Comparison of ENCODE assay signal across 17 mouse cellular contexts in the genomic region with DNA sequence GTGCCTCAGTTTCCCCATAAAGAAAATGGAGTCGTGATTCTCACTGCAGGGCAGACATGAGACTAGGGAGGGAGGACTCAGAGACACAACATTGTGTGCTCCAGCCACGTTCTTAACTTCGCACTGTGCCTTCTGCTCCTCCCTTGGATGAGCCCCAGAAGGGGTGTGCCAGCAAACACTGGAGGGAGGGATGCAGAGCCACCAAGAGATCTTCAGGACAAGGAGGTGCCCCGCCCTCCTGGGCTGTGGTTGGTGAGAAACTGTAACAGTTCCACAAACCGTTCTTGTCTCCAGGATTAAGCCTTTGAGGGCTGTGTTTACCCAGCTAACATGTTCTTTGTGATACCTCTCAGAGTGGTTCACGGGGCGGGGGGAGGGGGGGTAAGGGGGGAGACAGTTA. TPM values are rescaled to one million over a fixed set of nuclear protein-coding genes. Genes with fewer than 3 reads are reported as not detected.
DNase-seq lines count a peak whose midpoint lies in the region; ATAC-seq and TF ChIP-seq lines count a peak whose summit lies in the region.
"Had no signal": no experiment of that assay in that cellular context is flagged by ENCODE, and none has a peak within 500 bp of the region (broad histone marks: within the 10 kb centered on the region; RNA-seq: fewer than 3 reads in every experiment).

No protein-coding gene starts in this region.

- no peak overlapping the region for H3K27ac ChIP-seq in gastrocnemius, adult 2 months
- H3K27ac ChIP-seq: hindbrain, embryonic 12.5 days had no signal

- intact Hi-C loops in gastrocnemius, adult 2 months (cut with DNase I), result no loop called here

- no peak for ATAC-seq in inflammation-experienced regulatory T-cells, adult 6 months

- DNase-seq in gastrocnemius, adult 2 months, result peak; percentile 40
- no peak for DNase-seq in gastrocnemius, adult 18-20 months (ENCODE audit: low spot score)
- peak; percentile 72 for DNase-seq in 416B (ENCODE audit: low read depth)
- peak; percentile 77 for DNase-seq in brain, embryonic 14.5 days (ENCODE audit: low read depth)
- peak; percentile 48 for DNase-seq in lung, postnatal 25 days (ENCODE audit: low spot score)
- DNase-seq in thymus, postnatal 36 days, result no peak
- DNase-seq in embryo, embryonic 10 days (ENCODE audit: low spot score), result no peak
- DNase-seq: adrenal gland, postnatal 25 days; cerebellum, adult 2 months; kidney, adult 2 months; thymus, postnatal 14 days had no signal

- H3K4me3 ChIP-seq in gastrocnemius, adult 2 months, result no peak overlapping the region
- H3K4me3 ChIP-seq: hindbrain, embryonic 12.5 days had no signal

- no peak for TF ChIP-seq CTCF in gastrocnemius, adult 2 months (IDR thresholded peaks at IDR 0.05)
- TF ChIP-seq CTCF in brain, embryonic 14.5 days (IDR thresholded peaks at IDR 0.05; ENCODE audit: borderline replicate concordance, extremely low read depth, insufficient read depth, insufficient read length), result no peak

- no peak for TF ChIP-seq POLR2A in brain, embryonic 14.5 days (IDR thresholded peaks at IDR 0.05; ENCODE audit: borderline replicate concordance, extremely low read depth, insufficient read depth, insufficient read length, poor library complexity, severe bottlenecking)

RNA-seq across cellular contexts. Expression of a gene that starts 5.0 kb away (rescaled TPM):
- total RNA-seq in gastrocnemius, adult 2 months (2021), result not detected
- total RNA-seq in gastrocnemius, adult 18-20 months (2021), result not detected
- polyA plus RNA-seq in brain, embryonic 14.5 days (2012; rRNA removed), result 0.68 and 1.1 TPM in 2 replicates
- not detected for polyA plus RNA-seq in inflammation-experienced regulatory T-cells, adult 6 months (2017; shearing (Covaris generic))
- total RNA-seq: adrenal gland, postnatal 25 days; layer of hippocampus, adult 8-10 months had no signal
- polyA plus RNA-seq: cerebellum, adult 2 months; heart, embryonic 11.5 days; kidney, adult 2 months; limb, embryonic 11.5 days; liver, embryonic 16.5 days had no signal

RNA-seq across cellular contexts. Expression of a gene that starts 20.3 kb away (rescaled TPM):
- total RNA-seq in gastrocnemius, adult 2 months (2021), result under 1 TPM in 1 of 2 experiments, not detected in 1; 0.39 TPM
- total RNA-seq in gastrocnemius, adult 18-20 months (2021), result under 1 TPM; 0.32 to 0.36 TPM
- 0.37 and 0.47 TPM in 2 replicates for polyA plus RNA-seq in brain, embryonic 14.5 days (2012; rRNA removed)
- 1 to 10 TPM; 1.5 to 4.3 (median 2.9) TPM for polyA plus RNA-seq in inflammation-experienced regulatory T-cells, adult 6 months (2017; shearing (Covaris generic))

Comparison
In these comparisons a context has a peak if more than half of its experiments do, and no peak if none do; other contexts are left out.
1. DNase-seq: peak in gastrocnemius, adult 2 months (single experiment), 416B (single experiment), brain, embryonic 14.5 days (single experiment) and lung, postnatal 25 days (single experiment); none in gastrocnemius, adult 18-20 months (single experiment), thymus, postnatal 36 days (0 of 2) and embryo, embryonic 10 days (single experiment).